Mouse (Mus musculus) mouse trophoblast stem cell (cell line): ENCODE data around the gene Srsf3.
"Not testable (repeated sequence)": the region's sequence is repeated elsewhere in the genome, so short reads cannot be mapped to it uniquely, and the experiment has no call there.

Experiments used
- in situ Hi-C, 2 experiments: fragments of 300-500 bp; cut with MseI, MboI; formaldehyde crosslinking; loops; 2 replicates in 1 of 2; 3 replicates in 1 of 2; pipeline ENCODE4 v1.15.1; 2025

Srsf3 gene

DNA sequence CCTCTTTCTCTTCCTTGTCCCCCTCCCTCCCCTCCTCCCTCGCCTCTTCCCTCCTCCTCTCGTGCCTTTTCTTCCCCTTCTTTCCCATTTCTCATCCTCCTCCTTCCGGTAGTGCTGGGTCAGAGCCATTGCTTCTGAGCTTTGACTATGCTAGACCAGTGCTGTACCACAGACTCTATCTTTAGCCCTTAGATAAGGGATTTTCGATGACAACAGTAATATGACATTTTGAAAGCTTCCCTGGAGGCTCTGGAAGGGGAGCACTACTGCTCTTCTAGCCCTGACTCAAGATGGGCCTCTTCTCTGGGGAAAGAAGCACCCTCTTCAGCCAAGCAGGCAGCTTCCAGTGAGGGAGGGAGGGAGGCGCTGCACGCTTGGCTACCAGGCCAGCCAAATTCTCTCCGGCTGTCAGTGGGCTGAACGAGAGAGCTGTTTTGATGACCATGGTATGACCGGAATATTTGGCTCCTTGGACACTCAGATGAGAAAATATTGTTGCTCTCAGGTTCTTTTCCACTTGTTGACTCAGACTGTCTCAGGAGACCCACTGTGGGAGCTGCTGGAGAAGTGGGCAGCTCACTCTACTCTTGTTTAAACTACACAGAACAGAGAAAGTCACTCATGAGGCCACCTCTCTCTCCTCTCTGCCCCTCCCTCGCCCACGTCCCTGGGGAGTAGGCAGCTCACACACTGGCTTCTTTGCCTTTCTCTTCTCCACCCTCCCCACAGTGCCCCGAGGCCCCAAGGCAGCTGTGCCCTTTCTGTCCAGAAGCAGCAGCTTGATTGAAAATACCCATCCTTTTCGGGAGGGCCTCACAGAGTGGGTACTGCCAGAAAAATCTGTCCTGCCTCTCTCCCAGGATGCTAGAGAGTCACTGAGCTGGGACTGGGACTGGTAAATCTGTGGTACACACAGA is 29.9 kb downstream of the Srsf3 start:
- in situ Hi-C loops = no loop called here

DNA sequence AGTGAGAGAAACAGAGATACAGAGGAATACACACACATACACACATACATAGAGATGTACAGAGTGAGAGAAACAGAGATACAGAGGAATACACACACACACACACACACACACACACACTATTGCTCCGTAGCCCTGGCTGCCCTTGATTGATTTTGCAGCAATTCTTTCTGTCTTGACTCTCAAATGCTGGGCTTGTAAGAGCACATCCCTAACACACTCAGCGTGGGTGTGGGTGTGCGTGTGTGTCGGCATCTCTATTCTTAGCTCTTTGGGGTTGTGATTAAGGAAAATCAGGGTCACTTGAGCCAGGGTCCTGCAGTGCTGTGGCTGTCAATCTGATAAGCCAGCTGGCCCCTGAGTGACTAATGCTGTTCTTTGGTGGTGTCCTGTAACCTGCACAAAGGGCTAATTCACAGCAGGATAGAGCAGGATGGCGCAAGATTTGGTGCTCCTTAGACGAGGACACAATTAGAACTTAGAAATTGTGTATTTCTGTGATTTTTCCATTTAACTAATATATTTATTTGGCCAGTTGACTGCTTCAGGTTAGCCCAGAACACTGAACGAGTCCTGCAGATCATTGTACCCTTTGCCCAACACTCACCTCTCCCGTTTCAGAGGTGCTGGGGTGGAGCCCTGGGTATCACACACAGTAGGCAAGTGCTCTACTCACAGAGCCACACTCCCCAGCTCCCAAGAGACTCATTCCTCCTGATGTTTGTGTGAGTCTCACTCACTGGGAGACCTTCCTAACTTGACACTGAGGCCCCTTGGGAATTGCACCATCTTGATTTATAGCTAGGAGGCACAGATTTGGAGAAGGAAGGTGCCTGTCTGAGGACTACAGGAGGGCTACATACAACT is 30.9 kb downstream of the Srsf3 start:
- in situ Hi-C loops = no loop called here

DNA sequence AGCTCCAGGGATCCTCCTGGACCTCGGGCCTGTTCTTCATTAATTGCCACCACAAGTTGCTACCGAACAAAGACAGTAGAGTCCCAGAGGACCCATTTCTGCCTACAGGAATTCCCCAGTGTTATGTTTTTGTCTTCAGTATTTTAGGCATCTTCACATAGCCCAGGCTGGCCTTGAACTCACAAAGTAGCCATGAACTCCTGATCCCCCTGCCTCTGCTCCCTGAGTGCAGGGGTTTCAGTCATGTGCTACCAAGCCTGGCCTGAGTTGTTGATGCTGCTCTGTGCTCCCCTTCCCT is 31.5 kb downstream of the Srsf3 start:
- in situ Hi-C loops = no loop called here

DNA sequence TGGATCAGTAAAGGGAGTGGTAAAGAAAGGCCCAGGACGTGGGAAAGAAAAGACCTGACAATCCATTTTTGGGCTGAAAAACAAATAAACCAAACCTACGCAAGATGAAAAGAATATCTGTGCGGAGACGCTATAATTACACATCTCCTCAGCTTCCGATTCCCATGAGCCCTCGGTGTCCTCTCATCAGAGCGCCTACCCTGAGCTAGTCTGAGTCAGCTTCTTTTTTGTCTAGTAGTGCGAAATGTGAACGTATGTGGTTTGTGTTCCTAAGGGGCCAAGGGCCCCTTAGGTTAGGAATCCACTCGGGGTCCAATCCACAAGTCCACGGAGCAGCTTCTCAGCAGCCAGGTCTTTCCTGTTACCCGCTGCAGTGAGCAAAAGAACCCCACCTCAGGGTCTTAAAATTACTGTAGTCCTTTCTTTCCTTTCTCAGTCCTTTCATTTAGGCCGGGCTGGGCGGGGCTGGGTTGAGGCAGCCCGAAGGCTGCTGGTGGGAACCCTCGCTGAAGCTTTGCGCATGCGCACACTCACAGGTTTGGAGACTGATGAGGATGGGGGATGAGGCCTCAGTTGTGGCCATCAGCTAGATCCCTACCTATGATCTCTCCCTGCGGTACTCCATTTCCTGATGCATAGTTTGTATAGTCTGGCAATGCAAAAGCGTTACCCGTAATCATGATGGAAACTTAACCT is 33.0 kb downstream of the Srsf3 start:
- in situ Hi-C loops = no loop called here

DNA sequence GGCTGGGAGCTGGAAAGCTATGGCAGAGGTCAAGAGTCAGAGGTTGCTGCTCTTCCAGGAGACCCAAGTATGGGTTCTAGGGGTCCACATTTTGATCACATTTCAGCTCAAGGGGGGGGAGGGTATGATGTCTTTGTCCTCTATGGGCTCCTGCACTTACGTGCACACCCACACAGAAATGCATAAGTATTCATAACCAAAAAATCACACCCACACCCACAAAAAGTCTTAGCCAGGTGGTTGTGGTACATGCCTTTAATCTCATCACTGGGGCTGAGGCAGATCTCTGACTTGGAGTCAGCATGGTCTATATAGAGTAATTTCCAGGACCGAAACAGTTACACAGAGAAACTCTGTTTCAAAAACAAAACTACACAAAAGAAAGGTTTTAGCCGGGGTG is 33.5 kb downstream of the Srsf3 start:
- in situ Hi-C loops = no loop called here

DNA sequence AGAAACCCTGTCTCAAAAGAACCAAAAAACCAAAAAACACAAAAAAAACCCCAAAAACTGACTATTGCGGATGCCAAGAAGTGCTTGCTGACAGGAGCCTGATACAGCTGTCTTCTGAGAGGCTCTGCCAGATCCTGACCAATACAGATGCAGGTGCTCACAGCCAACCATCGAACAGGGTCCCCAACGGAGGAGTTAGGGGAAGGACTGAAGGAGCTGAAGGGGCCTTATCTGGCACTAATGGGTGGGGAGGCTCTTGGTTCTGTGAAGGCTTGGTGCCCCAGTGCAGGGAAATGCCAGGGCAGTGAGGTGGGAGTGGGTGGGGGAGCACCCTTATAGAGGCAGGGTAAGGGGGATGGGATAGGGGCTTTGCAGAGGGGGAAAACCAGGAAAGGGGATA is 35.0 kb downstream of the Srsf3 start:
- in situ Hi-C loops = not testable (repeated sequence)

DNA sequence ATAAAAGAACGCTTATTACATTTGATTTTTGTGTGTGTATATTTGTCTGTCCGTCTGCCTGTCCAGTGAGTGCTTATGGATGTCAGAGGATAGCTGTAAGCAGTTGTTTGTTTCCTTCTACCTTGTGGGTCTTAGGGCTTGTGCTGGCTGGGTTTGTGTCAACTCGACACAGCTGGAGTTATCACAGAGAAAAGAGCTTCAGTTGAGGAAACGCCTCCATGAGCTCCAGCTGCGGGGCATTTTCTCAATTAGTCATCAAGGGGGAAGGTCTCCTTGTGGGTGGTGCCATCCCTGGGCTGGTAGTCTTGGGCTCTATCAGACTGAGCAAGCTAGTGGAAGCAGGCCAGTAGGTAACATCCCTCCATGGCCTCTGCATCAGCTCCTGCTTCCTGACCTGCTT is 35.4 kb downstream of the Srsf3 start:
- in situ Hi-C loops = no loop called here

DNA sequence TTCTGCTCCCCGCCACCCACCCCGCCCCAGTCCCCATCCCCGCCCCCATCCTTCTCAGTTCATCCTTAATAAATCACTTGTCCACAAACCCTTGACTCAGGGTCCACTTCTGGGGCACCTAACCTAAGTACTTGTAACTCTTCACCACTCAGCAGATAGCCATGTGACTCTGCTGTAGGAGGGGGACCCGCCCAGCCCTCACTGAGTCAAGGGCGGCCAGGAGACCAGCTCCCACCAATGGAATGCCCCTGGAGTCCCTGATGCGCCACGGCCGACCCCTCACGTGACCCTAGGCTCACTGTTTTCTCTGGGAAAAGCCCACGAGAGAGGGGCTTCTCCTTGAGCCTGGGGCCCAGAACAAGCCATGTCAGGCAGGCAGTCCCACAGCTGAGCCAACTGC is 36.6 kb downstream of the Srsf3 start:
- in situ Hi-C loops = no loop called here

DNA sequence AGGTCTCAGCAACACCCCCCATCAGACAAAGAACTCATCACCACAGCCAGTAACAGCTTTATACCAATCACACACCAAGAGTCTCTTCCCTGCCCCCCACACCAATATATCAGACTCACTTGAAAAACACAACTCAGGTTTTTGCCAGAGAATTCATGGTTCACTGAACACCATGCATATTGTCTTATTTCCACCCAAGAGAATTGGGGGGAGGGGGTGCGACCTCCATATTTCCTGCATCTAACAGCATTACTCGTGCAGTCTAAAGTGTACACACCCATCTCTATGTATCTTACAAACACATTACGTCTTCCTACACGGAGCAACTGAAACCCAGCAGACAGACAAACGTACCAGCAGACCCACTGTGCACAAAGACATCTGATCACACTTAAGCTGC is 39.4 kb downstream of the Srsf3 start:
- in situ Hi-C loops = no loop called here

DNA sequence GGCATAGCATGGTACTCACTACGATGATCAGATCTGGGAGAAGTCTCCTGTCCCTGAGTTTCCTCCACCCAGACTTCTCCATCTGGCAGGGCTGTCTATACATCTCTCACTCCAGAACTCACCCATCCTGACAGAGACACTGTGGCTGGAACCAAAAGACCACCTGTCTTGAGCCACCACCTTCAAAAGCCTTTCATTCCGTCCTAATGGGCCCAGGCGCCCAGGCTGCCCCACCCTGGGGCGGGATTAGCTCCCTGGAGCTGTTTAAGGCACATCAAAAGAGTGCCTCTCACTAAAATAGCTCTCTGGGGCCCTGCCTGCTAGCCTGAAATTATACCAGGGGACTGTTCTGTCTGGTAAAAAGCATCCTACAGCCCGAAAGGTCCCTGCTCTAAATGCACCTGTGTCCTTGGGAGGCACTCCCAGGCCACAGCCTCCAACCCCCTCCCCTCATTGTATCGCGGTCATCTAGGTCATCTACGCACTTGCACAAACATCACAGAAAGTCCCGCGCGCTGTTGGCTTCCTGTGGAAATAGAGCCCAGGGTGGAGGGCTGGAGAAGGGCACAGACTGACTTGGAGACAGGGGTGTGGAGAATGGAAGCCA is 40.4 kb downstream of the Srsf3 start:
- in situ Hi-C loops = no loop called here

DNA sequence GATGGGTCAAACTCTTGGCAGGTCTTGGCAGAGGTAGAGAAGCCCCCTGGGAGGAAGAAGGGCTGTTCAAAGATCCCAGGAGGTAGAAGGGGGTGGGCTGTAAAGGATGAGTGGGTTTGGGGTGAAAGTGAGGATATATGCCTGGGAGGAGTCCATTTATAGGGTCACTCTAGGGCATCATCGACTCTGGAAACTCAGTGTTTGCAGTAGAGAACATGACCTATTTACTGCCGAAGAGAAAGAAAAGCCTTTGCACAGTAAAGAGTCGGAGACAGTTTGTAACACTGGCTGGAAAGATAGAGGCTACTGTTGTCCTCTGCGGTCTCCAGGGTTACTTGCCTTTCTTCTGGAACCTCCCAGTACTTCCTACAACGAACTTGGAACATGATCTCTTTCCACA is 40.9 kb downstream of the Srsf3 start:
- in situ Hi-C loops = no loop called here

DNA sequence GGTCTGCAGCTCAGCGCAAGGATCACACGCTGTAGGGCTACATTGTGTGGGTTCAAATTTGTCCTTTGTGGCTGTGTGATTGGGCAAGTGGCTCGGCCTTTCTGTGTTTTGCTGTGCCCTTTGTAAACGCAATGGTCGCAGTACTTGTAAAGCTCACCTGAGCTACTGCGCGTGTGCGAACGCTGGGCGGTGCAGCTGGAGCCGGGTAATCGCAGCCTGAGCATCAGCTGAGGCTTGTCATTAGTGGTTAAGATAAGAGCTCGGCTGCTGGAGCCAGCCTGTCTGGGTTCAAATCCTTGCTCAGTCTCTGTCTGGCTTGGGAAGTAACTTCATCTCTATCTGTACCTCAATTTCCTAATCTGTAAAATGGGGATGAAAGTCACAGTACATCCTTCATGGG is 41.7 kb downstream of the Srsf3 start:
- in situ Hi-C loops = no loop called here

DNA sequence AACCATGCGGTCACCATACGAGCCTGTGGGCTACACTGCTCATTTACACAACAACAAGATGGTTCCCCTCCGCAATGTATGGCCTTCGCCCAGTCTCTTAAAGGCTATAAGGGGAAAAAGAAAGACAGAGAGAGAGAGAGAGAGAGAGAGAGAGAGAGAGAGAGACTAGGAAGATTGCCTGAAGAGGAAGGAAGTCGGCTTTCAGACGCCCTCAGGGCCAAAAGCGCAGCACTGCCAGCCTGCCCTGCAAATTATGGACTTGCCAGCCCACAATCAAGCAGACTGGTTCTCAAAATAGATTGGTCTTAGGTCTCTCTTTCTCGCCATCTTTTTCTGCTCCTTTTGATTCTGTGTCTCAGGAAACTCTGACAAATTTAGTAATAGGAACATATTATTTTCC is 43.8 kb downstream of the Srsf3 start:
- in situ Hi-C loops = no loop called here

DNA sequence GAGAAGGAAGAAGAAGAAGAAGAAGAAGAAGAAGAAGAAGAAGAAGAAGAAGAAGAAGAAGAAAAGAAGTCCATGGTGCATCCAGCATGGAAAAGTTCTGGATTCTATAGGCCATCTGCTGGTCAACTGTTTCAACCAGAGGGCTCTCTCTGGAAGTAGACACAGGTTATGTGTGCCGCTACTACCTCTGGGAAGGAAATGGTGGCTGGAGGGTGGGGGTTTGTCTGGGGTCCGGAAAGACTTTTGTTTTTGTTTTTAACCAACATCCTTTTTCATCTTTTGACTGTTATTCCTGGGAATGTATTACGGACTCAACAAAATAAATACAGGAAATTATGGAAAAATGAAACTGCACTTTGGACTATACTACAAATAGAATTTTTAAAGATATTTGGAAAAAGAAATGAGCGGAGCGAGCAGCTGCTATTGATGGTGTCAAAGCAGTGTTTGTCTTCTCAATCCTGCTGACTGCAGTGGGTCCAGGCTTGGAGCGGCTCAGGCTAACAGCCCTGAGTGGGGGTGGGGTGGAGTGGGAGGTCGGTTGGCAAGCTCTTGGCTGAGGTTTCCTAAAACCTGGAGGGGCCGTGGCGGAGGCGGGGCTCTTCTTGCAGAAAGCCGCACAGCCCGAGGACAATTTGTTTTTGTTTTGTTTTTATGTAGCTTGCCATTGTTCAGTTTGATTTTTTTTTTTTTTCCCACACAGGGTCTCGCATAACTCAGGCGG is 45.5 kb downstream of the Srsf3 start:
- in situ Hi-C loops = no loop called here

DNA sequence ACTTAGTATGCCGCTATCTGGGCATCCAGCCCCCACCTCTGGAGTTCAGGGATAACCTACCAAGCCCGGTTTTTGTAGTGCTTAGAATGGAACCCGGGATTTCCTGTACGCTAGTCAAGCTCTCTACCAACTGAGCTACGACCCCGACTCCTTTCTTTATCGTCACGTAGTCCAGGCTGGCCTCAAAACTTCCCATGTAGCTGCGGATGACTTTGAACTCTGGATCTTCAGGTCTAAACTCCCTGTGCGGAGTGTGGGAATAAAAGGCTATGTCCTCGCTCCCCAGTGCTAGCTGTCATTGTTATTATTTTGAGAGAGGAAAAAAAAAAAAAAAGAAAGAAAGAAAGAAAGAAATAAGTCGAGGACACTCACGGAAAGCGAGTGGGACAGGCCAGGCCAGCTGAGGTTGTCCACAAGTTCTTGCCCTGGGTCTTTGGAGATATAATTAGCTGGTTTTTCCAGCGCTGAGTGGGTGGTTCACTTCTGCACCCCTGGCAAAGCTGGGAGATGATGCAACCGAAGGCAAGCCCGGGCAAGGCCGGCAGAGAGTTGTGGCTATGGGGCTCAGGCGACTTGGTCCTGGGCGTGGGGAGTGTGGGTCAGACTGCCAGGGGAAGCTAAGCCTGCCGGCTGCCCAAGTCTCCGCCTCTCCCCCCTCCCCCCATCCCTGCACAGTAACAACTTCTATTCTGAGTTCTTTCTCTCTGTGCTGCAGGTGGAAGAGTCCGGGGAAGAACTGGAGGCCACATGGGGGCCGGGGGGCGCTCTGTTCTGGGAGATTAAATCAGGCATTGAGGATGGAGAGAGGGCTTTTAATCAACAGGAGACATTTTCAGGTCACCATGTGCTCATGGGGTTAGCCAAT is 46.3 kb downstream of the Srsf3 start:
- in situ Hi-C loops = no loop called here

DNA sequence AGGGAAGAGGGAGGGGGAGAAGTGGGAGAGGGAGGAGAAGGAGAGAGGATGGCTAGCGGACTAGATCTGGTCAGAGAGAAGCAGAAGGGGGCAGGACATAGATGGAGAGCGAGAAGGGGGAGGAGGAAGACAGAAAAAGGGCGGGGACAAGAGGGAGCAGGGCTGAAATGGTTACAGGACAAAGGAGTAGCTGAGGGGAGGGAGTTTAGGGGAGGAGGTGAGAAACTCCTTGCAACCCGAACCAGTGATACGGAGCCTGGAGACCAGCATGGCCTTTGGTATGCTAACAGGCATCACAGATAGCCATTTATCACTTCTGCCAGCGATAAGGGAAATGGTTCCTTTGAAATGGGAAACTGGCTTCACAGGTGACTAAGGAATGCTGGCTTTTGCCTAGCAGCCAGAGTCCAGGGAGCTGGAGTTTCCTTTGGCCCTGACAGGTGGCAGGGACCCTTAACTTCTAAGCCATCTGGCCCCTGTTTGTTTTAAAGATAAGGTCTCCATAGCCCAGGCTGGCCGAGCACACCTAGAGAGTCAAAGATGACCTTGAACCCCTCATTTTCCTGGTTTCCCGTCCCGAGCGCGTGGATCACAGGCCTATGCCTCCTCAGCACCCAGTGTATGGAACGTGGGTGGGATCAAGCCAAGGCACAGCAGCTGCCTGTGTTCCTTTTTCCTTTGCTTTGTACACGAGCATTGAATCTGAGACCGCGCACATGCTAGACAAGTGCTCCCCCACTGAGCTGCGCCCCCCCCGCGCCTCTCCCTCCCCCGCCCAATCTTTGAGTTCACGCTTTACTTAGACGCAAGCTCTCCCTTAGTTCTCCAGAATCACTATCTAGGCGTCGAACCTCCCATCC is 48.6 kb downstream of the Srsf3 start:
- in situ Hi-C loops = no loop called here

DNA sequence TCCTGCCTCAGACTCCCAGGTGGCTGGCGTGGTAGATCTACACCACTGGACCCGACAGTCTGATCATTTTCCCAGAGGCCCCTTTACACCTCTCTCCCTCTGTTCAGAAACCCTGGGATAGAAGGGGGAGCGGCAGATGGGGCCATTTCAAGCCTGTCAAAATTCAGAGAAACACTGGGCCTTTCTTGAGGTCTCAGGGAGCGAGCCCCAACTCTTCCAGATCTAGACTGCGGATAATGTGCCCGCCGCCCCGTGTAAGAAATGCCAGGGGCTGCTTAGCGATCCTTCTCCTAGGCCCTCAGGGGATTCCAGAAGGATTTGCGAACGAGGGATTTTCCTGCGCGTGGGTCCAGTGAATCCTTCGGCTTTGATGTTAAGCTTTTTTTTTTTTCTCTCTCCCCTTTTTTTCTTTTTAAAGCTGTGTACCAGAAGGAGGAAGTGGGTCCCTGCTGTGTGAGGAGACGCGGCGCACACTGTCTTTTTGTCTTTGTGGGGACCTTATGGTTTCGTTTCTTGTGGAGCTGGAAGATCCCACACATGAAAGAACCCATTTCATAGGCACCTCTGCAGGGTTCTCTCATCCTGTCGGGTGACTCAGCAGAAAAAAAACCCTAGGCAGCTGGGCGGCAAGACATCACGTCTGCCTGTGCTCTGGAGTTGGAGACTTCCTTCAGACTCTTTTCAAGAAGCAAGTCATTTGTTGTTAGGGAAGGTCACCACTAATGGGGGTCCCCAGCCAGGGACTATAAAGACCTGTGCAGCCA is 49.4 kb downstream of the Srsf3 start:
- in situ Hi-C loops = no loop called here

DNA sequence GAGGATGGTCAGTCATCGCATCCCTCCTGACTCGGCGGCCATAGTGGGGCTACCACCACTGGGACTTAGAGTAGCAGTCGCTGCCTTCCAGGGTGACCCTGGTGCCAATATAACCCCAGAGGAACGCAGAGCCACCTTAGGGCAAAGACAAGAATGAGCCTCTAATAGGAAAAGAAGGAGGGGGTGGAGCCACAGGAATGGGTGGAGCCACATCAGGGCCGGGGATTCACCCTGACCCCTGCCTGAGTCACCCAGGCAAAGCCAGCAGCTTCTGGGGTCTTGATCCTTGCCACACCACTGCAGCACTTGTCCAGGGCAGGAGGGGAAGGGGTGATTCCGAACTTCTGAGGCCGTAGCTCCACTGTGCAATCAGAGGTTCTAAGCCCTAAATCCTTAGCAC is 51.2 kb downstream of the Srsf3 start:
- in situ Hi-C loops = no loop called here

DNA sequence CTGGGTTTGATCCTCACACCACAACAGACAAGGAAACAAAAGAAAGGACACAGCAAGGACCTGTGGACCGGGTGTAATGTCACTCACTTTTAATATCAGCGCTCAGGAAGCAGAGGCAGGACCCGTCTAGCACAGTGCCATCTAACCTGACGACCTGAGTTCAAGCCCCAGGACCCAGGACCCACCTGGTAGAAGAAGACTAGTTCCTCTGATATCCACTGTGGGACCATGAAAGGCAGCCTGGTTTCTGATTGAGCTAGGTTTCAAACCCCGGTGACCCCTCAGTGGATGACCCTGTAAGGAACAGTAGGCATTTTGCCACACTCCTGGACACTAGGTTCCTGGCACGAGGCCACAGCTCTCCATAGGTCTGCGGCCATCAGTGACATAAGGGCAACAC is 52.2 kb downstream of the Srsf3 start:
- in situ Hi-C loops = no loop called here
